Mouse (Mus musculus) embryonic facial prominence, embryonic 14.5 days (tissue): Measurements from ENCODE around the gene Chpt1. TPM values are rescaled to one million over a fixed set of nuclear protein-coding genes. Genes with fewer than 3 reads are reported as not detected.

Experiments used
- ATAC-seq: fragments of 200-750 bp; cut with Nextera tagmentation; 2 replicates; pipeline ENCODE4 v1.8.0; 2017; ENCODE audit warnings: low read depth, moderate number of reproducible peaks, moderate TSS enrichment
- DNase-seq: peaks from one replicate; pipeline ENCODE4 v3.0.0-alpha.2; 2015; ENCODE audit warnings: low spot score
- H3K27ac ChIP-seq: fragments of 300-500 bp; sonication (generic); replicated peaks from 2 replicates; pipeline ENCODE4 v1.5.1; 2014; ENCODE audit warnings: low read depth, mild to moderate bottlenecking, low read length, moderate library complexity
- H3K27me3 ChIP-seq: fragments of 300-500 bp; sonication (generic); replicated peaks from 2 replicates; pipeline ENCODE4 v1.6.1; 2014; ENCODE audit warnings: low read length; ENCODE audit not compliant: control insufficient read depth, insufficient read depth
- H3K36me3 ChIP-seq: fragments of 300-500 bp; sonication (generic); 2 replicates; pipeline ENCODE4 v1.6.1; 2014; ENCODE audit warnings: low read length, mixed read lengths; ENCODE audit not compliant: control insufficient read depth, insufficient read depth
- H3K4me1 ChIP-seq: fragments of 300-500 bp; sonication (generic); 2 replicates; pipeline ENCODE4 v1.6.1; 2014; ENCODE audit warnings: antibody characterized with exemption, low read length; ENCODE audit not compliant: control insufficient read depth, insufficient read depth
- H3K4me2 ChIP-seq: fragments of 300-500 bp; sonication (generic); 2 replicates; pipeline ENCODE4 v1.6.1; 2014; ENCODE audit warnings: low read depth, mild to moderate bottlenecking, low read length, moderate library complexity, mixed read lengths
- H3K4me3 ChIP-seq: fragments of 300-500 bp; sonication (generic); 2 replicates; pipeline ENCODE4 v1.5.1; 2014; ENCODE audit warnings: low read depth, mild to moderate bottlenecking, low read length
- H3K9ac ChIP-seq: fragments of 300-500 bp; sonication (generic); 2 replicates; pipeline ENCODE4 v1.6.1; 2014; ENCODE audit warnings: low read depth, mild to moderate bottlenecking, low read length, moderate library complexity, mixed read lengths
- H3K9me3 ChIP-seq: fragments of 300-500 bp; sonication (generic); 2 replicates; pipeline ENCODE4 v1.6.1; 2016; ENCODE audit warnings: low read length; ENCODE audit not compliant: control insufficient read depth
- WGBS: fragments of 180-500 bp; shearing (Covaris S2); extraction: QIAGEN DNeasy Blood & Tissue Kit; methylation state at CpG from one replicate; pipeline ENCODE4 v1.1.7; 2014; 5-methylcytosine and 5-hydroxymethylcytosine counted together
- polyA plus RNA-seq: library from polyadenylated mRNA; unstranded; fragments of >200 nt; fragmentation: Nextera tagmentation; extraction: Ambion mirVana; gene quantifications from 2 replicates; pipeline ENCODE4 v1.2.1, GENCODE M21; 2014

Chpt1 gene
- polyA plus RNA-seq, 1 experiment from 2014 or later: 35.2 TPM

- H3K27me3 ChIP-seq: no peaks in the 10 kb centered on the region
- no peak overlapping the region for H3K27ac ChIP-seq
- ATAC-seq: peak; percentile 76; the same call in 1 of the 2 replicates
- DNase-seq: peak; percentile 87
- no peak overlapping the region for H3K4me3 ChIP-seq
- WGBS: 88% methylated on average over 2 of the region's 2 CpGs
- peaks cover 52% of the 10 kb centered on the region for H3K36me3 ChIP-seq
- no peaks in the 10 kb centered on the region for H3K9me3 ChIP-seq
- H3K4me2 ChIP-seq: no peak overlapping the region
- no peaks in the 10 kb centered on the region for H3K4me1 ChIP-seq
- H3K9ac ChIP-seq: no peak overlapping the region
Measured at GRCm38 (mm10) chr10:88426158-88426816, 77.6 kb downstream of the Chpt1 start.

- ATAC-seq: no peak
Measured at GRCm38 (mm10) chr10:88420655-88421435, 83.0 kb downstream of the Chpt1 start.

GRCm38 (mm10) chr10:88420141-88420541, 83.7 kb downstream of the Chpt1 start:
- whole genome bisulfite sequencing: 73% methylated on average over 11 of the region's 11 CpGs
- DNase-seq (no peak), ATAC-seq (no peak)
- Histone ChIP-seq H3K27me3 (no peaks in the 10 kb centered on the region), H3K36me3 (peaks cover 39% of the 10 kb centered on the region), H3K9ac (no peak overlapping the region), H3K27ac (no peak overlapping the region), H3K4me2 (no peak overlapping the region), H3K9me3 (no peaks in the 10 kb centered on the region), H3K4me1 (no peaks in the 10 kb centered on the region), H3K4me3 (no peak overlapping the region)

More at GRCm38 (mm10) chr10:88420655-88421435, 83.0 kb downstream of the Chpt1 start:
- no peak overlapping the region for H3K4me3 ChIP-seq
- DNase-seq: no peak
- H3K36me3 ChIP-seq: peaks cover 32% of the 10 kb centered on the region
- H3K27me3 ChIP-seq: no peaks in the 10 kb centered on the region
- no peaks in the 10 kb centered on the region for H3K9me3 ChIP-seq
- 92% methylated on average over 19 of the region's 19 CpGs for WGBS
- H3K27ac ChIP-seq: no peak overlapping the region
- no peak overlapping the region for H3K4me2 ChIP-seq
- no peaks in the 10 kb centered on the region for H3K4me1 ChIP-seq
- H3K9ac ChIP-seq: no peak overlapping the region

GRCm38 (mm10) chr10:88417686-88418085, 86.2 kb downstream of the Chpt1 start:
- no peak overlapping the region for H3K9ac ChIP-seq

GRCm38 (mm10) chr10:88412290-88412995, 91.4 kb downstream of the Chpt1 start:
- Histone ChIP-seq H3K9me3 (no peaks in the 10 kb centered on the region), H3K27ac (no peak overlapping the region), H3K36me3 (peaks cover 16% of the 10 kb centered on the region), H3K4me1 (no peaks in the 10 kb centered on the region), H3K27me3 (no peaks in the 10 kb centered on the region), H3K4me3 (no peak overlapping the region), H3K9ac (no peak overlapping the region), H3K4me2 (no peak overlapping the region)
- DNase-seq (no peak), ATAC-seq (no peak)
- WGBS: 81% methylated on average over 17 of the region's 17 CpGs

More at GRCm38 (mm10) chr10:88417686-88418085, 86.2 kb downstream of the Chpt1 start:
- DNase-seq: no peak
- no peaks in the 10 kb centered on the region for H3K4me1 ChIP-seq
- H3K4me2 ChIP-seq: no peak overlapping the region
- H3K9me3 ChIP-seq: no peaks in the 10 kb centered on the region
- peaks cover 32% of the 10 kb centered on the region for H3K36me3 ChIP-seq
- 87% methylated on average over 5 of the region's 5 CpGs for WGBS
- H3K4me3 ChIP-seq: no peak overlapping the region
- H3K27me3 ChIP-seq: no peaks in the 10 kb centered on the region
- H3K27ac ChIP-seq: no peak overlapping the region
- no peak for ATAC-seq

GRCm38 (mm10) chr10:88409751-88410150, 94.1 kb downstream of the Chpt1 start:
- Histone ChIP-seq H3K36me3 (no peaks in the 10 kb centered on the region), H3K9ac (no peak overlapping the region), H3K27ac (no peak overlapping the region), H3K27me3 (no peaks in the 10 kb centered on the region), H3K4me3 (no peak overlapping the region), H3K9me3 (no peaks in the 10 kb centered on the region), H3K4me1 (no peaks in the 10 kb centered on the region), H3K4me2 (no peak overlapping the region)
- no peak for ATAC-seq
- DNase-seq: no peak
- 55% methylated on average over 2 of the region's 2 CpGs for WGBS

- ATAC-seq: no peak
- 89% methylated on average over 12 of the region's 12 CpGs for WGBS
- Histone ChIP-seq H3K9me3 (no peaks in the 10 kb centered on the region), H3K9ac (no peak overlapping the region), H3K36me3 (no peaks in the 10 kb centered on the region), H3K4me3 (no peak overlapping the region), H3K4me1 (no peaks in the 10 kb centered on the region), H3K27ac (no peak overlapping the region), H3K4me2 (no peak overlapping the region), H3K27me3 (no peaks in the 10 kb centered on the region)
- no peak for DNase-seq
Measured at GRCm38 (mm10) chr10:88407875-88408631, 95.8 kb downstream of the Chpt1 start.

- Histone ChIP-seq H3K27me3 (no peaks in the 10 kb centered on the region), H3K9ac (no peak overlapping the region), H3K4me2 (no peak overlapping the region), H3K36me3 (peaks cover 4% of the 10 kb centered on the region; the same call in 1 of the 2 replicates), H3K27ac (no peak overlapping the region), H3K4me1 (no peaks in the 10 kb centered on the region), H3K9me3 (no peaks in the 10 kb centered on the region), H3K4me3 (no peak overlapping the region)
- 82% methylated on average over 7 of the region's 7 CpGs for WGBS
- DNase-seq (no peak), ATAC-seq (no peak)
Measured at GRCm38 (mm10) chr10:88405812-88406211, 98.1 kb downstream of the Chpt1 start.
